Mouse (Mus musculus) thymus, postnatal 0 days (tissue): ENCODE measurements around the gene BC004004. TPM values are rescaled to one million over a fixed set of nuclear protein-coding genes. Genes with fewer than 3 reads are reported as not detected.
"Not testable (repeated sequence)": the region's sequence is repeated elsewhere in the genome, so short reads cannot be mapped to it uniquely, and the experiment has no call there.

Experiments
- DNase-seq: peaks from one replicate; pipeline ENCODE4 v3.0.0-alpha.2; 2015; ENCODE audit warnings: low spot score
- polyA plus RNA-seq: library from polyadenylated mRNA; unstranded; fragments of >200 nt; fragmentation: Nextera tagmentation; extraction: Ambion mirVana; gene quantifications from 2 replicates; pipeline ENCODE4 v1.2.1, GENCODE M21; 2015

Gene BC004004
- polyA plus RNA-seq, 1 experiment from 2014 or later: 92.2 TPM

- peak; percentile 4 for DNase-seq
Measured at GRCm38 (mm10) chr17:29346496-29347125, 78.0 kb downstream of the BC004004 start.

GRCm38 (mm10) chr17:29347126-29347644 lies 78.6 kb downstream of the BC004004 start:
- no peak for DNase-seq

- peak; percentile 98 for DNase-seq
Measured at GRCm38 (mm10) chr17:29347645-29348256, 79.2 kb downstream of the BC004004 start, which contains the start of gene Mtch1. TSS of gene Mtch1 (minus strand) at chr17:29347934.

- no peak for DNase-seq
Measured at GRCm38 (mm10) chr17:29348996-29349395, 80.4 kb downstream of the BC004004 start.

- DNase-seq: not testable (repeated sequence)
Measured at GRCm38 (mm10) chr17:29351056-29351455, 82.5 kb downstream of the BC004004 start.

GRCm38 (mm10) chr17:29355461-29355840 lies 86.9 kb downstream of the BC004004 start:
- no peak for DNase-seq

- DNase-seq: no peak
Measured at GRCm38 (mm10) chr17:29355841-29356478, 87.4 kb downstream of the BC004004 start.

GRCm38 (mm10) chr17:29356479-29356856 lies 87.9 kb downstream of the BC004004 start:
- DNase-seq: no peak

- no peak for DNase-seq
Measured at GRCm38 (mm10) chr17:29356882-29357281, 88.3 kb downstream of the BC004004 start.

- DNase-seq: no peak
Measured at GRCm38 (mm10) chr17:29358928-29359327, 90.3 kb downstream of the BC004004 start.

GRCm38 (mm10) chr17:29360761-29361221 lies 92.2 kb downstream of the BC004004 start, which contains the start of gene Fgd2:
TSS of gene Fgd2 (plus strand) at chr17:29360914.
- peak; percentile 31 for DNase-seq

GRCm38 (mm10) chr17:29361982-29362691 lies 93.5 kb downstream of the BC004004 start:
- DNase-seq: peak; percentile 66

GRCm38 (mm10) chr17:29363109-29363508 lies 94.5 kb downstream of the BC004004 start:
- DNase-seq: no peak

Other genes with a start within 250 kb of the BC004004 start
- gene Srsf3, start 236.2 kb upstream of the BC004004 start, polyA plus RNA-seq: 723 and 729 TPM in 2 replicates
- gene Cdkn1a, start 177.8 kb upstream of the BC004004 start, polyA plus RNA-seq: 39.3 and 39.7 TPM in 2 replicates
- gene Rab44, start 154.6 kb upstream of the BC004004 start, polyA plus RNA-seq: 4.9 and 5.4 TPM in 2 replicates
- gene Cpne5, start 30.6 kb upstream of the BC004004 start, polyA plus RNA-seq: 2.8 and 3.0 TPM in 2 replicates
- 118 and 133 TPM in 2 replicates for gene Ppil1, start 4.6 kb upstream of the BC004004 start, polyA plus RNA-seq
- 3.7 and 4.4 TPM in 2 replicates for gene Pi16, start 48.9 kb downstream of the BC004004 start, polyA plus RNA-seq
- gene Mtch1, start 79.1 kb downstream of the BC004004 start, polyA plus RNA-seq: 144 and 154 TPM in 2 replicates
- gene Fgd2, start 92.1 kb downstream of the BC004004 start, polyA plus RNA-seq: 6.8 and 7.2 TPM in 2 replicates
- 78.6 and 81.4 TPM in 2 replicates for gene Pim1, start 222.0 kb downstream of the BC004004 start, polyA plus RNA-seq